Mouse (Mus musculus) heart, adult 8-10 months (tissue): ENCODE results near the gene Igf1. TPM values are rescaled to one million over a fixed set of nuclear protein-coding genes. Genes with fewer than 3 reads are reported as not detected.

Experiments
- DNase-seq: peaks from one replicate; pipeline ENCODE4 v3.0.0; 2022; ENCODE audit warnings: low spot score
- total RNA-seq, 4 experiments: library from RNA; stranded (reverse); gene quantifications; 2 replicates each; pipeline ENCODE4 v1.2.4; 2022

The Igf1 gene
- total RNA-seq, 4 experiments from 2014 or later, result 7.6 to 9.7 (median 8.2) TPM

DNA sequence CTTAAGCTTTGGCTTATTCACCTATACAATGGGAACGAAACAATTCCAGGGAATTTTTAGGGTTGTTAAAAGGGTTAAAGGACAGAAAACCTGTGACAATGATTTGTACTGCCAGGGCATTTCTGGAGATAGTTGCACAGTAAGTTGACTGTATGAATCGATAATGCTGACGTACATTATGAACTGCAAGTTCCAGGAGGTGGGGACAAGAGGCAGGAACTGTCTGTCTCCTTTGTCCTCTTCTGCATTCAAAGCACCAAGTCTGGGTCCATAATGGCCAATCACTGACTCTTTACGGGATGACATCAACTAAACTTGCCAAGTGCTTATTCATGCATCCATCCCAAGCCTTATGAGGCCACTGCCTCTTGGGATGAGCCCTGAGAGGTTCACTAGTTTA is 39.3 kb downstream of the Igf1 start:
- DNase-seq, result no peak

DNA sequence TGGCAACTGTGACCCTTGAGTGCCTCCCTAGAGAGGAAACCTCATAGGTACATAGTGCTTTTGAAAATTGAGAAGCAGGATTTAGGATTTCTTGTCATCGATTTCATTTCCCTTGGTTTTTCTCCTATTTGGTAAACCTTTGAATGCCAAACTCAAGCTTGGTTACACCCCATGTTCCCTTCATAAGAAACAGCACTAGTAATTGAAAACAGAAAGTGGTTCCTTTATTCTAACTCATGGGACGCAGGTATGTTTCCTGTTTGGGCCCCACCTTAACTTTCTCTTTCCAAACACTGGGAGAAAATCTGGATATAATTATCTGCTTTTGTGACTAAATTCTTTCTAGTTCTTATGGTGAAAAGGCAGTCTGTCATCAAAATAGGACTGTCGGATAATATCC is 40.8 kb downstream of the Igf1 start:
- no peak for DNase-seq

DNA sequence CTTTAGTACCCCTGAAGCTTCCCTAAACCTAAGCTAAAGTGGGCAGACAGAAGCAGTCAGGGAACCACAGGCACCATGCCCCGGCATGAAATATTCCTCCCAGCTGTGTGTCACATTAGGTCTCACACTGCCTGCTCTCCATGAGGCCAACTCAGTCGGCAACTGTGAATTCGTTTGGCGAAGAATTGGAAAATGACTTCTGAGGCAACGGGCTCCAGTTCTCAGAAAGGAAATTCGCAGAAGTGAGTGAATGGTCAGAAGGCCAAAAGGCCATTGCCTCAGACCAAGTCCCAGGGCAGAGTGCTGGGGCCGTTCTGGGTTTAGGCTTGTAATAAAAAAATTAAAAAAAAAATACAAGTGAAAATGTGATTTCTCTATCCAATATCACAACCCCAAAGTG is 43.9 kb downstream of the Igf1 start:
- DNase-seq, result peak; percentile 56

DNA sequence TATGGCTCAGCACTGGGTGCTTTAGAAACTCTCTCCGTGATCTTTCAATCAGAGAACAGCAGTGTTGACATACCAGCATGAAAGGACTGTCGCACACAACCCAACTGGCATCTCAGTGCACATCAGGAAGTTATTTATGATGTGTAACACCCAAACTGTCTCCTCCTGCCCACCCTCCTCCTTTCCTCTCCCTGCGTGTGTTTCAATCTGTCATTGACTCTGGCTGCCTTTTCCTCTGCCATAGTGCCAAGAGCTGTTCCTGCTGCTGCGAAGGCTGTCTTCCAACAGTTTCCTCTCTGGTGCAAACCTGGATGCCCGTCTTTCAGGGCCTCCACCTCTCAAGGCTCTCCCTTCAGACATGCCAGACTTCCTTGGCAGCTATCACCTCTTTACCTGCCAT is 46.3 kb downstream of the Igf1 start:
- no peak for DNase-seq

DNA sequence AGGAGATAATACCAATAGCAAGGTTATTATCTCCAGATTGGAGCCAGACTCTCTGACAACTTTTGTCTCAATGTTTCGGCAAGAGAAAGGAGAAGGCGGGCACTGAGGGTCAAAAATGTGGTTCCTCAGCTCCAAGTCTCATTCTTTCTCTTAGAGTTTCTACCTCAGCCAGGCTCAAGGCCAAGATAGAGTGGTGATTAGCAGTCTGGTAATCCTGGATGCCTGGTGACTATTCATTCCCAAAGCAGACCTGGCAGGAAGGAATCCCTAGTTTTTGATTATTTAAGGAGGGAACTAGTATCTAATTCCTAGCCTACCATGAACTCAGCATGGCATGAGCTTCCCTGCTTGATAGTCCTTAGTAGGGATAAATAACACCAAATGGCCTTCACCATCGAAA is 47.0 kb downstream of the Igf1 start:
- no peak for DNase-seq

DNA sequence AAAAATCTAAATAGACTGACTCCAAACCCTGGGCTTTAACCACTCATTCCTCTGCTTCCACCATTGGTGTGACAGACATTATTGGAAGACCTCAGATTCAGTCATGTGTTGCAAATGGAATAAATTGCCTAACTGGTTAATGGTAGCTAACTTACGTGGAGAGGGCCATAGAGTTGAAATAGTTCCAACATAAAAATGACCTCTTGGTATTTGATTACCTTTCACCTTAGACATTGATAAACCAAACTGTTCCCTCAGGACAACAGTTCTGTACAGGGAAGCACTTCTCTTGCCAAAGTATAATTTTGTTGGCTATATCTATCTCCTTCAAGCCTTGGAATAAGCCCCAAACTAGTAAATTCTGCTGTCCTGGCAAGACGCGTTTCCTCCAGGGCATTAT is 48.1 kb downstream of the Igf1 start:
- DNase-seq, result no peak

DNA sequence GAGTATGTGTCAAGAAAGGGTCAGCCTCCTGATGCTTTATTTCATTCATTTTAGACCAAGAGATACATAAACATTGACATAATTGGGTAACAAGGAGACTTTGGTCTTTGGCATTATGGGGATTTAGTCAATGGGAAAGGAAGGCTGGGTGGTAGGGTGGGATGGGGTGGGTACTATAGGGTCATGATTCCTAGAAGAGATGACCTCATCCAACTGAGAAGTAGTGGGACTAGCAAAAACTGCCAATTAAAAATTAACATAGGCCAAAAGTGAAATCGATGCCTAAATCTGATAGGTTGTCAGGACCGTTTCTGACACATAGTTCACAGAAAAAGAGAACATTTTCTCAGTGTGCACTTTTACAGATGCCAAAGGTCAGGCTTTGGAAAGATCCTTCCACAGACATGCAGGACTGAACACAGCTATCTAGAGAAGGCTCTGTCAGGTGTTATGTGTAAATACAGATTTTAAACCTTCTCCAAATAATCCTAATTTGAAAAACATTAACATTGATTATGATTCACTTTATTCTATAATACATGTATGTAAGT is 48.8 kb downstream of the Igf1 start:
- no peak for DNase-seq

DNA sequence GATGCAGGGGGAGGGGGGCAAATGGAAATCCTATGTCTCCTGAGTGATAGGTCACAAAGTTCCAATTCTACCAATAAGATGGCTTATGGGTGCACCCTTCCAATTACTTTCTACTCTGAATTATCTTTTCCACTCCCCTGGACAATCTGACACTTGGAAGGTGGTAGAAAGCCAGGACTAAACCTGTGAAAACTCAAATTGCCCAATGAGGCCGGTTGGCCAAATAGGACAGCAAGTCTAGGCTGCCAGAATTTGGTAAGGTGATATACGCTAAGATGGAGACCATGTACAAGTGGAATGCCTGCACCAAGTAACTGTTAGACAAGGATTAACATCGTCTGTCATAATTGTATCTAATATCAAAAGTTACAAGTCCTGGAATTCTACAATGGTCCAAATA is 55.8 kb downstream of the Igf1 start:
- no peak for DNase-seq

DNA sequence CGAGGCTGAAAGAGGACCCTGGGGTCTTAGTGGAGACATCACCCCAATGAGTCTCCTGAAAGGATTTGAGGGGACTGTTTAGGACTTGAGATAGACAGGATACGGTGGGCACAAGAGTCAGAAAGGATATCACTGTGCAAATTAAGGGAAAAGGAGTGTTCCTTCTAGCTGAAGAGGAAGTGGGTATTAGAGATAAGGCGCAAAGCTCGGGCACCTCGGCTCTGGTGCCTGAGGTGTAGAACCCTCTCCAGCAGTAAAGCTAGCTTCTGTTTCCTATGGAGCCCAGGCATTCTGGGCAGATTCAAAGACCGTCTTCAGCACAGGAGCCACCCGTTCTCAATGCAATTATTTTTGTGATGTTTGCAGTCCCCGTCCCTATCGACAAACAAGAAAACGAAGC is 56.9 kb downstream of the Igf1 start:
- DNase-seq, result no peak

DNA sequence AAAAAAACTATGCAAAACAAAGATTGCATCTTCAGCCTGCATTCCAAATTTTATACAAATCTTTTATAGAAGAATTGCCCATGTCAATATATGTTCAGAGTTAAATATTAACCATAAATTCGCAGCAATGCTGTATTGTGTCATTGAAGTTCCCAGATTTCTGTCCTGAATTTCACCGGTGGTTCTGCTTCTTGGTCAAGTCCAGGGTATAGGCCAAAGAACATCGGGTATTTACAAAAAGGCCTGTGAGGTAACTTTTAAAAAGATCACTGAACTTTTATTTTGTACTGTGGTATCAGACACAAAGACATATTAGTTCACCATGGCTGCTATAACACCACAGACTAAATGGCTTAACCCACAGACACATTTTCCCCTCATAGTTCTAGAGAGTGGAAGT is 57.7 kb downstream of the Igf1 start:
- DNase-seq, result no peak

DNA sequence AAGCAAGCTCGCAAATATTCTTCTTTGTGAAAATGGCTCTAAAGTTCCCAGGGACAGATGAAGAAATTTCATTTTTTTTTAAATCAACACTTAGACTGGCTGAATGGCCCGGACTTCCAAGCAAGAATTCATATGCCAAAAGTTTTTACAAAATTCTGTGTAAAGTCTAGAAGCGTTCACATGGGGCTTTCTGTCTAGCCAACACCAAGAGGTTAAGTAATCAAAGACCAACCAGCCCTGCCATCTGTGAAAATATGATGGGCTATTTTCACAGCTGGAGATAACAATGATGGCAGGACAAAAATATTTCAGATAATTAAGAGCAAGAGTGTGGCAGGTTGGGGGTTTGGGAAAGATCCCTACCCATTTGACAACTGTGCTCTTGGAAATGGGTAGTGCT is 64.2 kb downstream of the Igf1 start:
- no peak for DNase-seq

DNA sequence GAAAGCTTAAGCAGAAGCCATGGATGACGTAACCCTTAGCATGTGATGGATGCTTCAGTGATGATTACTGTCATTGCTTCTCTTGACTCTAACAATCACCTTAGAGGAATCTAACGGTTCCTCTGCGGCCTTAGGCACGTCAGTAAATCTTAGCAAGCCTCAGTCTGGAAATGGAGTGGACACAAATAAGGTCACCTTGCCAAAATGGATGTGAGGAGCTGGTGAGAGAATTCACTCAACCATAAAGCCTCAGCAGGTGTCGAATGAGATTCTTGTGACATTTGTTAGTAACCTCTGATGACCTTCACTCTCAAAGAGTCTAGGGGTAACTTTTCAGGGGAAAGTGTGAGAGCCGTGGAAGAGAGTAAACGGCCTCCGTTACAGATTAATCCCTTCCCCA is 68.5 kb downstream of the Igf1 start:
- no peak for DNase-seq

DNA sequence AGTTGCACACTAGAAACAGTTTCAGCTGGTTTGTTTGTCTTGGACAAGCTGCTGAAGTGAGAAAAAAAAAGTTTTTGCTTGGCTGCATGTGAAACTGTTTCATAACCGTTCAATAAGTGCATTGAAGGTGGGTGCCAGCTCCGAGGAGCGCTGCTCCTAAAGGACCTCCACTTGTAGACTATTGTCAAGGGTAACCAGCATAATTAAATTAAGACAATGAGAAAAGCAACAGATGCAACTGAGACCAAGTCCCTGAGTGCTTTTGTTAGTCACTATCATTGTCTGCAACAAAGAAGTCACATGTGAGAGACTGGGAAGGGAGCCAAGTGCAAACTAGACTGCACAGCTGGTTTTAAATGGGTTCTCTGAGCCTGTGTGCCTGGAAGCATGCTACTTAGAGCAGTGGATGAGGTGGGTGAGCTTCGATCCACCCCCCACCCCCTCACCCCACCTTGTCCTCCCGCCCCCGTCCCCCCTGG is 69.1 kb downstream of the Igf1 start:
- DNase-seq, result peak; percentile 72

DNA sequence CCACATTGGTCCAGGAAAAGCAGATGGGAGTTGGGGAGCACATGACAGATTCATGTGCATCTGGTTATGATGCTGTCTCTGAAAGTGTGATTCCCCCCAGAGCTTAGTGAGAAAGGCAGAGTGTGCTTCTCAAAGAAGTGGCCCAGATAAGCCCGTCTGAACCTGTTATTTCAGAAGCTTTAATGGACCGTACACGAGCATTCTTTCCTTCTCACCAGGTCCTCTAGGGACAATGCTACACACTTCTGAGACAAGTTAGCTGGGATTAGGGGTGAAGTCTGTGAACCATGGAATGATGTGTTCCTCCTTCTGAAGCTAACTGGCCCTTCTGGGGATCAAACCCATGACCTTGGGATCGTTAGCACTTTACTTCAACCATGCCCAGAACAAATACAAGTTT is 90.1 kb downstream of the Igf1 start:
- no peak for DNase-seq

DNA sequence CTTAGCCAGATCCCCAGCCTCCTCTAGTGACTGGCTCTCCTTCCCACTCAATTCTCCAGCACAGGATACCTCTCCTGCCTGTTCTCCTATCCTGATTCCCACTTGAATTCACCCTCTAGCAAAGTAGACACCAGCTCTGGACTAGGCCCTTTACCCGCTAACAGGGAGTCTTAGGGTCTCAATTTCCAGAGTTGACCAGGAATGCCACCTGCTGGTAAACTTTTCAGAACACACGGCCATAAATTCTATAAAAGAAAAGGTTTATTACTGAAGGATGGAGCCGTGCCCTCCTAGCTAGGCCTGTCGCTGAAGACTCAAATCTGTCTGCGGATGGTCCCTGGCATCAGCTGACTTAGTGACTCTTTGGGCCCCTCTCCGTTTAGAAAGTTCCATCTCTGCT is 113.5 kb downstream of the Igf1 start:
- DNase-seq, result peak; percentile 35

DNA sequence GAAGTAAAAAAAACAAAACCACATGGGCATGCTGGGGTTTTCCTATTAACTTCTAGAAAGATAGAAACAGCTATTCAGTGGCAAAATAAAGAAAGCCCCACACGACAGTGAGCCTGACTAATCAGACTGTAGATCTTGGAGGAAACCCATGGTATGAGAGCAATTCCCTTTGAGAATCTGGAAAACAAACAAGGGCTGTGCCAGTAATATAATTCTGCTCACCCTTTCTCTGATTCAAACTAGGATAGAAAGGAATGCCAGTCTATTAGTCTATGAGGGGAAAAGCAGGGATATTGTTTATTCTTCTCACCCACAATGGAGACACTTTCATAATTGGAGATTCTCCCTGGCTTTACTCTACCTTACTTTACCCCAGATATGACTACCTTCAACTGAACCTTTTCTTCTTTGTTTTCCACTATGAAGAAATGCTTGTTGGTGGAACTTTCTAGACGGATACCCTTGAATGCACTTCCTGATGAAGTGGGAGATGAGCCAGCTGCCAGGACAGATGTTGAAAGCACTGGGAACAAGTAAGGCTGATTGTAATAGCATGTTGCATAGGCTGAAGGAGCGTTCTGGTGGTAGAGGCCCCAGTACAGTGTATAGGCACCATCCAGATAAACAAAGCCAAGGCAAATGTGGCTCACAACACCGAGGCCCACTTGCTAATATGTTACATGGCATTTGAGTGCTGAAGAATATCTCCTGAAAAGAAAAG is 116.0 kb downstream of the Igf1 start:
- DNase-seq, result no peak

DNA sequence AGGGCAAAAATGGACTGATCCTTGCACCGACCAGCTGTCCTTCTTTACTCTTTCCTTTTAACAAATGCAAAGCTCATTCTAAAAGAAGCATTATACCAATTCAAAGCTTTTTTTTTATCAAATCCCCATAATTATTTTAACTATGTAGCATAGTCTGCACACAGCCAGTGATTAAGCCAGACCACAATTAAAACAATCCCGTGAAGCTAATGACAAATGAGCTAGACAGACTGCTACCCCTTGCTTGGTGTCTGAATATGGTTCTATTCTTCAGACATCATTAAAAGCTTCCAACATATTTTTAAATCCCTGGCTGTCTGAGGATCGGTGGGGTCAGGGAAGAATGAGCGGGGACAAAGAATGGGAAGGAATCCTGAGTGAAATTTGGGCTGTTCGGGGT is 127.3 kb downstream of the Igf1 start:
- DNase-seq, result no peak

DNA sequence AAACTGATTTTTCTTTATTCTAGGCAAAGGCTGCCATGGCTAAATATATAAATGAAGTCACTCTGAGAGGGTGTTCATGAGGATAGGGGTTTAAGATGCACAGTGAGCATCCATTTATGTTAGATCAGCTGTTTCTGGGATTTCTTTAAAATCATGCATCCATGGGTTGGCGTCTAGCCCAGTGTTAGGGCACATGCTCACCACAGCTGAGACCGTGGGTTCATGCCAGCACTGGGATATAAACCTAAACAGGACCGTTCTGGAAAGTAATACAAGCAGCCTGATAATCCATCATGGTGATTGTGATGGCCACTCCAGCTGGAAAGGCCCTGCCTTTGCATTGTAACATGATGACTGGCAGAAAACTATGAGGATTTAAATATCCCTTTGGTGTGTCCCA is 128.1 kb downstream of the Igf1 start:
- DNase-seq, result no peak

Other genes with a start within 250 kb of the Igf1 start
- gene Pmch, start 232.8 kb downstream of the Igf1 start, total RNA-seq, result not detected